Mouse (Mus musculus) heart, embryonic 10.5 days (tissue): ENCODE results near the gene Tmem80. TPM values are rescaled to one million over a fixed set of nuclear protein-coding genes. Genes with fewer than 3 reads are reported as not detected.
A peak's percentile ranks its signal among the peaks of the same experiment; 100 is the strongest.

Experiments used
- DNase-seq: peaks from one replicate; pipeline ENCODE4 v3.0.0-alpha.2; 2017; ENCODE audit warnings: low spot score
- H3K27ac ChIP-seq: fragments of 300-500 bp; sonication (generic); 2 replicates; pipeline ENCODE4 v1.5.1; 2016; ENCODE audit warnings: mild to moderate bottlenecking
- H3K27me3 ChIP-seq: fragments of 300-500 bp; sonication (generic); 2 replicates; pipeline ENCODE4 v1.6.1; 2016; ENCODE audit warnings: mild to moderate bottlenecking; ENCODE audit not compliant: poor library complexity, insufficient read depth, severe bottlenecking
- H3K36me3 ChIP-seq: fragments of 300-500 bp; sonication (generic); 2 replicates; pipeline ENCODE4 v1.6.1; 2016; ENCODE audit warnings: mild to moderate bottlenecking, moderate library complexity
- H3K4me1 ChIP-seq: fragments of 300-500 bp; sonication (generic); 2 replicates; pipeline ENCODE4 v1.6.1; 2016; ENCODE audit warnings: mild to moderate bottlenecking
- H3K4me3 ChIP-seq: fragments of 300-500 bp; sonication (generic); 2 replicates; pipeline ENCODE4 v1.5.1; 2016; ENCODE audit warnings: mild to moderate bottlenecking, moderate library complexity
- H3K9me3 ChIP-seq: fragments of 300-500 bp; sonication (generic); 2 replicates; pipeline ENCODE4 v1.6.1; 2016; ENCODE audit warnings: mild to moderate bottlenecking, moderate library complexity
- WGBS: fragments of 180-500 bp; shearing (Covaris S2); methylation state at CpG from one replicate; pipeline ENCODE4 v1.1.7; 2016; 5-methylcytosine and 5-hydroxymethylcytosine counted together
- polyA plus RNA-seq: library from polyadenylated mRNA; unstranded; fragments of >200 nt; fragmentation: Nextera tagmentation; extraction: Ambion mirVana; gene quantifications from 2 replicates; pipeline ENCODE4 v1.2.1, GENCODE M21; 2016

Tmem80 gene
- polyA plus RNA-seq, 1 experiment from 2014 or later, result 41.2 TPM

DNA sequence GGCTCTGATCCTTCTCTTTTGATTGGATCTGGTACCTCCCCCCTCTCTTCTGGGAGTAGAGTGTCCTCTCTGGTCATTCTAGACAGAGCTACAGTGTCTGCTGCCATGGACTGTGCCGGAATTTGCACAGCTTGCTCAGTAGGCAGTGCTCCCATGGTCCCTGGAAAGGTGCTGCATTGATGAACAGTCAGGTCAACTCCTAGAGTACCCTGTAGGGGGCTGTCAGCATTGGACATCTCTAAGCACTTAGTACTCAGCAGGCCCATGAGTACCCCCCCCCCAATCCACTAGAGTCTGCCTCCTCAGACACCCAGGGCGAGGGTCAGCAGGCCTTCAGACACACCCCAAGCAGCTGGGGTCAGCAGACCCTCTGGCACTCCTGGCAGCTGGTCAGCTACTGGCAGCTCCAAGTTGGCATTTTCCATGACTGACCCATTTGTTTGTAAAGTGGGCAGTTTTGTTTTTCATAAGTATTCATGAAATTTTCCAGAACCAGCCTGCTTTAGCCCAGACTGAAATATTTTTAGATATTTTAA, 7.6 kb downstream of the Tmem80 start:
- peaks cover 28% of the 10 kb centered on the region for H3K4me1 ChIP-seq
- no peak overlapping the region for H3K4me3 ChIP-seq
- 75% methylated on average over 2 of the region's 2 CpGs for WGBS
- H3K27ac ChIP-seq, result no peak overlapping the region
- H3K36me3 ChIP-seq, result peaks cover 27% of the 10 kb centered on the region
- H3K9me3 ChIP-seq, result no peaks in the 10 kb centered on the region
- H3K27me3 ChIP-seq, result peaks cover 25% of the 10 kb centered on the region
- DNase-seq, result peak; percentile 58

DNA sequence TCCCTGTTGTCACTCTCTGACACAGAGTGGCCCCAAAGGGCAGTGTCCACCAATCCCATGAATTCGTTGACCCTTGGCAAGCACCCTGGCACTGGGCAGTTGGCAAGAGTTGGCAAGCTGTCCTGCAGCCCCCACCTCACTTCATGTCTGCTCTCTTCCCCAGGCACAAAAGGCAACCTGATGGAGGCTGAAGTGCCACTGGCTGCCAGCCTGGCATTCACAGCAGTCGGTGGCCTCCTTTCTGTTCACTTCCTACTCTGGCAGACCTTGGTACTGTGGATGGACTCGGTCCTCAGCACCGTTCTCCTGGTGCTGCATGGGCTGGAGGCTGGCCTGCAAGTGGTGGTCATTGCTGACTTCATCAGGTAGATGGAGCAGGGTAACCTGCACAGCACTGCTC, 8.1 kb downstream of the Tmem80 start:
- H3K9me3 ChIP-seq, result no peaks in the 10 kb centered on the region
- 88% methylated on average over 4 of the region's 4 CpGs for WGBS
- no peak overlapping the region for H3K27ac ChIP-seq
- H3K4me3 ChIP-seq, result no peak overlapping the region
- H3K27me3 ChIP-seq, result peaks cover 26% of the 10 kb centered on the region
- H3K36me3 ChIP-seq, result peaks cover 27% of the 10 kb centered on the region
- peaks cover 31% of the 10 kb centered on the region for H3K4me1 ChIP-seq
- DNase-seq, result peak; percentile 63

DNA sequence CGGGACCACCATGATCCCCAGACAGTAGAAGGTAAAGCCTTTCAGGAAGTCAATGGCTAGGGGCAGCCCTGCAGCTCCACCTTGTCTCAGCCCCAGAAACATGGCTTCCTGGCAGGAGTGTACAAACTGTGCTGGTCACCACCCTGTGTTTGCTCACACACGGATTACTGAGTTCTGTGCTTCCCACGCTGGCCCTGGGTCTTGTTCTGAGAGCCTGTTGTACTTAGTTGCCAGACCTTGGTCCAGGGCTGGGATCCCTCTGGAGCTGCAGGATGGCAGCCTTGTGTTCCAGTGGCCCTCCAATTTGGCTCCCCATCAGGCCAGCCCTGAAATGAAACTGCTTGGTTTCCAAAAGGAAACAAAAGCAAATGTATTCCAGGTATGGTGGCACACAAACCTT, 8.8 kb downstream of the Tmem80 start:
- DNase-seq, result peak; percentile 67
- H3K27me3 ChIP-seq, result peaks cover 31% of the 10 kb centered on the region
- H3K4me1 ChIP-seq, result peaks cover 31% of the 10 kb centered on the region
- H3K27ac ChIP-seq, result no peak overlapping the region
- H3K9me3 ChIP-seq, result no peaks in the 10 kb centered on the region
- no peak overlapping the region for H3K4me3 ChIP-seq
- H3K36me3 ChIP-seq, result peaks cover 27% of the 10 kb centered on the region
- 75% methylated on average over 3 of the region's 3 CpGs for WGBS

DNA sequence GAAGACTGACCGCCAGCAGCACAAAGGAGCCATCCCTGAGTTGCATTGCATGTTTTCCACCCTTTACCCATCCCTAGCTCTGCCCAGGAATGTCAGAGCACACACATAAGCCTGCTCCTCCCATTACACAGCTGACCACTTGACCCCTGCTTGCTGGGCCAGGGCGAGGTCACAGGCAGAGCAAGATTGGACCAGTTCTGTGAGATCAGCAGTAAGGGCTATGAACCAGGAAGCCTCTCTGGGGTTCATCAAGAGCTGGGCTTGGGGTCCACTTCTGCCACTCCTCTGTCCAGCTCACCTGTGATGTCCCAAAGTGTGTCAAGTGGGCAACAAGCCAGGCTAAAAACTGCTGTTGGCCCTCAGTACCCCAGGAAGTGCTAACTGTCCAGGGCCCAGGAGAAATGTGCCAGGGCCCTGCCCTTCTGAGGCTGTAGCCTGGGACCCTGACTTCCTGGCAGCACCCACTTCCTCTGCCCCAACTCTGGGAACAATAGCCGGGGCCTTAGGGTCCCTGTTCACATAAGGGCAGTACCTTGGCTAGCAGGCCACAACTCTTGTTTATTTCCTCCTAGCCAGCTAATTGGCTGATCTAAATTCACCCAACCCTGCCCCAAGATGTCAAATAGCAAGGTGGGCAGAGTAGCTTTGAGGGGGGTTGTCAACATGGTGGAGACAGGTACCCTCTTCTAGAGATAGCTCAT, 10.3 kb downstream of the Tmem80 start:
- Histone ChIP-seq H3K27me3 (peaks cover 46% of the 10 kb centered on the region), H3K4me3 (no peak overlapping the region), H3K27ac (peak overlapping the region; percentile 11; the same call in 1 of the 2 replicates), H3K4me1 (peaks cover 31% of the 10 kb centered on the region), H3K9me3 (no peaks in the 10 kb centered on the region), H3K36me3 (peaks cover 23% of the 10 kb centered on the region)
- WGBS, result 56% methylated on average over 3 of the region's 3 CpGs
- DNase-seq, result peak; percentile 74

DNA sequence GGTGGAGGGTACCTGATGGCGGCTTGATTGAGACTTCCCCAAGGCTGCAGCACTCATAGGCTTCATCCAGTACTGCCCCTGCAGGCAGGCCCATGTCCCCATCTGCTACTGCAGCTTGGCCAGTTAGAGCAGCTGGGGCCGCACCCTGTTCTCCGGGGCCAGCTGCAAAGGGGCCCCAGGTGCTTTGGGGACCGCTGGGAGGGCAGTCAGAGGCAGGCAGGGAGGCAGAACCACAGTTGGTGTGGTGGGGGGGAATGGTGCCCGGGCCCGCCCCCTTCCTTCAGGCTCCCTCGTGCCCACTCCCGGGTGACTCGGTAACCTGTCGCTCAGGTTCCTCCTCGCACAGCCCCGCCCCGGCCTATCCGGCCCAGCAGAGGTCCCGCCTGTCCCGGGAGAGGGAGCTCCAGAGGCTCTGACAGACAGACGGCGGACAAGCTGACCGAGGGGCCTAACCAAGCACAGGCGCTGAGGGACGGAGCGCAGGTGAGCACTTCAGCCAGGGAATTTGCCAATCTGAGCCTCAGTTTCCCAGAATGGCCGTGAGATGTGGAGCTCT, 11.1 kb downstream of the Tmem80 start, which contains the start of gene Eps8l2:
Eps8l2 (plus strand) TSS at position 305 of the 556 bp plus-strand sequence.
- Histone ChIP-seq H3K27ac (peak within 1 kb of the TSS; percentile 67; the same call in 1 of the 2 replicates), H3K27me3 (peaks cover 54% of the 10 kb centered on the region), H3K4me1 (peaks cover 31% of the 10 kb centered on the region), H3K36me3 (peaks cover 16% of the 10 kb centered on the region), H3K9me3 (no peaks in the 10 kb centered on the region), H3K4me3 (peak within 1 kb of the TSS; percentile 52)
- DNase-seq, result peak; percentile 76
- WGBS, result 4% methylated on average over 23 of the region's 23 CpGs

DNA sequence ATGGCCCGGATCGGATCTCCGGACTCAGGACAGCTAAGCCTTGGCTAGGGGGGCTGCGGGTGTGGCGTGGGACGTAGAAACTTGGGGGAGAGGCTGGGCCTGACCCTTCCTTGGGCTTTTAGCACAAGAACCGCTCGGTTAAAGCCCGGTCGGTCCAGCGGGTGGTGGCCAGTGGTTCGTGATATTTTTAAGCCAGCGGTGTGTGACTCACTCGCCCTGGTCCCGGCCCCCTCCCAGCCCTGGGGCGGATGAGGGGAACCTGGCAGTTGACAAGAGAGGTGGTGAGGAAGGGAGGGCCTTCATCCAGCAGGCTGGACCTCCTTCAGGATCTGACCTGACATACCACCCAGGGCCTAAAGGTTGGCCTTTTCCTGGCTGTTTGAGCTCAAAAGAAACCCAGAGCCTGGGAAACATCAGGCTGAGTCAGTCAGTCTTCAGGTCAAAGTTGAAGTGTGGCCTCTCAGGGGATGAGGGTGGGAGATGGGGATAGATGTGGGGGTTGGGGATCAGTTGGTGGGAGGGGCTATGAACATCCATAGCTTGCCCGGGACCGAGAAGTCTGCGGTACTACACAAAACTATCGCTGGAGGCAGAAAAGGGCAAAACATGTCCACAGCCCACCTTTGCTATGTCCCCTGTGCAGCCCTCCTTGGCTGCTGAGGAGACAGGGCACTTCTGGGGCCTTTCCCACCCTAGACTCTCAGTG, 11.8 kb downstream of the Tmem80 start:
- H3K27ac ChIP-seq, result 0 out of 2 replicates have a peak overlapping the region, but pooled peaks have one; percentile 67
- H3K4me3 ChIP-seq, result peak overlapping the region; percentile 52
- 31% methylated on average over 20 of the region's 20 CpGs for WGBS
- peaks cover 11% of the 10 kb centered on the region for H3K36me3 ChIP-seq
- H3K27me3 ChIP-seq, result peaks cover 57% of the 10 kb centered on the region
- H3K4me1 ChIP-seq, result peaks cover 31% of the 10 kb centered on the region
- H3K9me3 ChIP-seq, result no peaks in the 10 kb centered on the region
- DNase-seq, result peak; percentile 74

DNA sequence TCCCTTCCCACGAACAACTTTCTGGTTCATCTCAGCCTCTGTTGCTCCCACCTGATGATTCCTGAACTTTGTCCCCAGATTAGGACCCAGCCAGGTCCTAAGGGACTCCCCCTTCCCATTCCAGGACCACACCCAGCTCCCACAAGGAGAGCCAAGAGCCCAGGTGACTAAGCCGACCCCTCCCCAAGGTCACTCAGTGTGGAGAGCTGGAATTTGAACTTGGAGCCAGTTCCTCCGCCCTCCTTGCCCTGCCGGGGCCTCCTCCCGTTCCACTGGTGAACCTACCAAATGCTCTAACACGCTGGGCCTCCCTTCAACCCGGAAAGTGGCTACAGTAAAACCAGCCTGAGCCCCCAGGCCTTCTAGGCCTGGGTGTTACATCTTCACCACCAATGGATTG, 12.5 kb downstream of the Tmem80 start:
- H3K4me3 ChIP-seq, result no peak overlapping the region
- peaks cover 6% of the 10 kb centered on the region; the same call in 1 of the 2 replicates for H3K36me3 ChIP-seq
- H3K9me3 ChIP-seq, result no peaks in the 10 kb centered on the region
- peaks cover 57% of the 10 kb centered on the region for H3K27me3 ChIP-seq
- peaks cover 31% of the 10 kb centered on the region for H3K4me1 ChIP-seq
- peak; percentile 74 for DNase-seq
- no peak overlapping the region for H3K27ac ChIP-seq
- WGBS, result 72% methylated on average over 7 of the region's 7 CpGs

DNA sequence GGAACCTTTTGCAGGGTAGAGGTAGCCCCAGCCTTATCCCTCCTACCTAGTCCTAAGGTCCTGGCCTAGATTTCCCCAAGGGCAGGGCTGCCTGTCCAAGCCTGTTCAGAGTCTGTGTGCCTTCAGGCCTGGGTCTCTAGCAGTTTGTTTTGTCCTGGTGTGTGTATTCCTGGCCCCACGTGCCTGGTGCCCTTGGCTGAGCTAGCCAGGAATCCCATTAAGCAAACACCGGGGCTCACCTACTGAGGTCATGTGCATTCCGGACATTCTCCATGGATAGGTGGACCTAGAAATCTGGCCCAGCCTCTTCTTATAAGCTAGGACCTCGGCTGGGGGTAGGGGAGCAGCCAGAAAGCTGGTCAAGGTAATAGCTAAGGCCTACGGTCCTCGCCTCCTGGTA, 12.9 kb downstream of the Tmem80 start:
- H3K36me3 ChIP-seq, result peaks cover 3% of the 10 kb centered on the region; the same call in 1 of the 2 replicates
- H3K4me3 ChIP-seq, result no peak overlapping the region
- H3K4me1 ChIP-seq, result peaks cover 31% of the 10 kb centered on the region
- DNase-seq, result peak; percentile 65
- peaks cover 57% of the 10 kb centered on the region for H3K27me3 ChIP-seq
- H3K9me3 ChIP-seq, result no peaks in the 10 kb centered on the region
- WGBS, result 74% methylated on average over 6 of the region's 6 CpGs
- no peak overlapping the region for H3K27ac ChIP-seq

DNA sequence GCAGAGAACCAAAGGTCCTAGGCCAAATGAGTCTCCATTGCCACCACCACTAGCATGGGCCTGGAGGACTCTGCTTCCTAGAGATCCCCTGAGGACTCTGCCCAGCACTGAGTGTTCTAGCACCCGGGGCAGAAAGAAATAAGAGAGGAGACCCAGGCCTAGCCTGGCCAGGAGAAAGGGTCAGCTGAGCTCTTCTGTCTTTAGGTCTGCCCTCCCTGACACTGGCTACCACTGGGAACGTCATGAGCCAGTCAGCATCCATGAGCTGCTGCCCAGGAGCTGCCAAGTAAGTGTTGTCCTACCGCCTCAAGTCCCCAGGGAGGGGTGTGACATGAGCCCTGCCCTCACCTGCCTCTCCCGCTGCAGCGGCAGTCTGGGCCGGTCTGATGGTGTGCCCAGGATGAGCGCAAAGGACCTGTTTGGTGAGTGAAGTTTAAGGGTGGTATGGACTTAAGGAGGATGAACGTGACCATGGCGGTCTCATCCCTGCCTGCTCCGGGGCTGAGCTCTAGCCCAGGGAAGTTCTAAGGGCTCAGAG, 14.2 kb downstream of the Tmem80 start:
- 67% methylated on average over 10 of the region's 10 CpGs for WGBS
- DNase-seq, result peak; percentile 69
- Histone ChIP-seq H3K4me1 (peaks cover 31% of the 10 kb centered on the region), H3K27me3 (peaks cover 57% of the 10 kb centered on the region), H3K36me3 (no peaks in the 10 kb centered on the region), H3K27ac (no peak overlapping the region), H3K9me3 (no peaks in the 10 kb centered on the region), H3K4me3 (no peak overlapping the region)

DNA sequence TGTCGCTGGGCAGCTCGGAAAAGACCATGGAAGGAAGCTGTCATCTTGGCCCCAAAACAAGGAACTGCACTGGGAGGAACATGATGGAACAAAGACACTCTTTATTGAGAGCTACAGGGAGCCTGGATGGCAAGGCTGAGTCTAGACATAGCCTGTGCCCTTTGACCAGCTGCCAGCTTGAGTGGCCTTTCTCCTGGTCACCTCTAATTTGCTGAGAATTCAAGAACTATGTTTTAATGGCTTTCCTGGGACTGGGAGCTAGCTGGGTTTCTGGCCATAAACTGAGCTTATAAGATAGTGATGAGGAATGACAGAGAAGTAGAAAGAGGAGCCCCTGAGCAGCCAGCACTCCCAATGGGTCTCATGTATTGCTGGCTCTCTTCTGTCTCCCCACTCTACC, 15.7 kb downstream of the Tmem80 start:
- Histone ChIP-seq H3K9me3 (no peaks in the 10 kb centered on the region), H3K4me1 (peaks cover 21% of the 10 kb centered on the region), H3K27me3 (peaks cover 51% of the 10 kb centered on the region), H3K36me3 (no peaks in the 10 kb centered on the region), H3K27ac (no peak overlapping the region), H3K4me3 (no peak overlapping the region)
- DNase-seq, result no peak
- 72% methylated on average over 2 of the region's 2 CpGs for WGBS

DNA sequence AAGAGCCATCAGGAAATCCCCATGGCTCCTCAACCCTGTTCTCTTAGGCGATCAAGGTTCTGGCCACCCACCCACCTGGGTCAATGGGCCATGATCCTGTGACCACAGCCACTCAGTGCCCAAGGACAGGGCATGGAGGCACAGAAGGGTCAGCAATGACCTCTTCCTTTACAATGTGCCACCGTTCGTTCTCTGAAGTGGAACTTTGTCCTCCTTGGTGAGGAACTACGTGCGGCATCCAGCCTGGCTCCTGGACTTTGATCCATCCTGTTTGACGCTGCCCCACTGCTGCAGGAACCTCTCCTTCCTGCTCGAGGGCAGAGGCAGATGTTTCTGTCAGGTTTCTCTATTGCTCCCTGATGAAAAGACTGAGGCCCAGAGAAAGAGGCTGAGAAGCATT, 16.2 kb downstream of the Tmem80 start:
- WGBS, result 79% methylated on average over 7 of the region's 7 CpGs
- no peak overlapping the region for H3K4me3 ChIP-seq
- H3K27me3 ChIP-seq, result peaks cover 46% of the 10 kb centered on the region
- peaks cover 17% of the 10 kb centered on the region for H3K4me1 ChIP-seq
- H3K36me3 ChIP-seq, result no peaks in the 10 kb centered on the region
- DNase-seq, result no peak
- H3K27ac ChIP-seq, result no peak overlapping the region
- no peaks in the 10 kb centered on the region for H3K9me3 ChIP-seq

DNA sequence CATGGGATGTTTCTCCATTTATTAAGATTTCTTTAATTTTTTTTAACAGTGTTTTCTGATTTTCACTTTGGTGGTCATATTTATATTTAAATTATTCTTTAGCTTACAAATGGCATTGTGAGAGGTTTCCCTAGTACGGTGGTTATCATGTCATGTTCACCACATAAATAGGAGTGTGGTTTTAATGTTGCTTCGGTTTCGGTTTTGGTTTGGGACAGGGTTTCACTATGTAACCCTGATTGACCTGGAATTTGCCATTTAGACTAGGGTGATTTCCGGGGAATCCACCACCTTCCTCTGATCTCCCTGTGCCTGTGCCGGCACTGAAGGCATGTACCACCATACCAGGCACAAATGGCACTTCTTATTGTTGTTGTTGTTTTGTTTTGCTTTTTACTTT, 17.2 kb downstream of the Tmem80 start:
- H3K36me3 ChIP-seq, result no peaks in the 10 kb centered on the region
- H3K9me3 ChIP-seq, result no peaks in the 10 kb centered on the region
- H3K27ac ChIP-seq, result no peak overlapping the region
- 85% methylated on average over 5 of the region's 5 CpGs for WGBS
- H3K27me3 ChIP-seq, result peaks cover 35% of the 10 kb centered on the region; the same call in 1 of the 2 replicates
- no peak for DNase-seq
- no peak overlapping the region for H3K4me3 ChIP-seq
- peaks cover 7% of the 10 kb centered on the region for H3K4me1 ChIP-seq
